Mouse (Mus musculus): Measurements from ENCODE around the gene Lrrc73. TPM values are rescaled to one million over a fixed set of nuclear protein-coding genes. Genes with fewer than 3 reads are reported as not detected.

Lrrc73 gene
- total RNA-seq, 2 experiments from 2014 or later, result 0.14 to 0.21 TPM

- no peak for DNase-seq (ENCODE audit: low spot score)
These were observed 6.3 kb downstream of the Lrrc73 start for GRCm38 (mm10) chr17:46259675-46260074.

DNA sequence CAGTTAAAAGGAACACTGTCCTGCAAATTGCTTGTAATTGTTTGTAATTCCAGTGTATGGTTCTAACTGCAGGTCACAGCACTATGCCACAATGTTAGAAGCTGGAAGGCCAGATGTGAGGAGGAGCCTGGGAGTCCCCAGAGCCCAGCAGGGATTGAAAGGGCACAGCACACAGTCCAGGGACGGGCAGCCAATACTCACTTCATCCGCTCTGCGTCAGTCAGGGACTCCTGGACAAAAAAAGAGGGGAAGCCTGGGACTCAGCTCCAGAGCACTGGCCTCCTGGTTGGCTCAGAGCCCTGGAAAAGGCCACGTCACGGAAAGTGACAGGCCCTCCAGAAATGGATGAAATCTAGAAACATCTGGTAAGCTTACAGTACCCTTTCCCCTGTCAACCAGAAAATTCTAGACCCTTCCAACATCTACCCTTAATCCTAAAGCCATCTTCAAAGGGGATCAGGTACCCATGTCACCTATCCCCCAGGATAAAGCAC is 8.9 kb downstream of the Lrrc73 start:
- DNase-seq (ENCODE audit: low spot score), result no peak

DNA sequence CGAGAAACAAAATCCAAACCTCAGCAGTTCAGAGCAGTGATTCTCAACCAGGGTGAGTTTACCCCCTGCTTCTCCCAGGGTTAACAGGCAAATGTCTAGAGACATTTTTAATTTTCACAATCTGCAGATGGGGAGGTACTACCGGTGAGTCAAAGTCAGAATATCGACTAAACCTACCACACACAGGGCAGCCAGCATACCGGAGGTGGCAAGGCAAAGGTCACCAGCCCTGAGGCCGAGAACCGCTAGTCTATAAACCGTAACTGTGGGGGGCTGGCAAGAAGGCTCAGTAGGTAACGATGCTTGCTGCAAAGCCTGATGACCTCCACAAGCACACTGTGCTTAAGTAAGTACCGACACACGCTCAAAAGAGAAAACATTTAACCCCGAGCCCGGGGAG is 12.2 kb downstream of the Lrrc73 start:
- no peak for DNase-seq (ENCODE audit: low spot score)

GRCm38 (mm10) chr17:46265918-46266618 is 12.7 kb downstream of the Lrrc73 start:
- peak; percentile 81 for DNase-seq (ENCODE audit: low spot score)

DNA sequence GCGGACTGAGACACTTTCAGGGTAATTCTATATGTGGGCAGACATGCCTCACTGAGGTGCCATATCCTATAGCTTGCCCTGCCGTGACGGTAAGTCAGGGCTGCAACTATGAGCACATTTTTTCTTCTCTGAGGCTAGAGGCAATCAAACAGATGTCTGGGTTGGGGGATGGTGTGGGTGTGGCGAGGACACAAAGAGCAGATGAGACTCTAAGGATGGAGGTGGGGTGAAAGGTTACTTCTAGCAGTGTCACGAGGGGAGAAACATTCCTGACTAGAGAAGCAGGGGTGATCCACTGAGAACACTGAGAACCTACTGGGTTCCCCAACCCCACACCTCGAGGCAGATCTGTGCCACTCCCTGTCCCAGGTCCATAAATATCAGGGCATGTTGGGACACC is 13.7 kb downstream of the Lrrc73 start:
- no peak for DNase-seq (ENCODE audit: low spot score)

- no peak for DNase-seq (ENCODE audit: low spot score)
These were observed 14.2 kb downstream of the Lrrc73 start for GRCm38 (mm10) chr17:46267511-46267910.

GRCm38 (mm10) chr17:46268026-46268720 is 14.8 kb downstream of the Lrrc73 start:
- DNase-seq (ENCODE audit: low spot score), result no peak

- peak; percentile 67 for DNase-seq (ENCODE audit: low spot score)
These were observed 16.6 kb downstream of the Lrrc73 start for GRCm38 (mm10) chr17:46269771-46270534.

DNA sequence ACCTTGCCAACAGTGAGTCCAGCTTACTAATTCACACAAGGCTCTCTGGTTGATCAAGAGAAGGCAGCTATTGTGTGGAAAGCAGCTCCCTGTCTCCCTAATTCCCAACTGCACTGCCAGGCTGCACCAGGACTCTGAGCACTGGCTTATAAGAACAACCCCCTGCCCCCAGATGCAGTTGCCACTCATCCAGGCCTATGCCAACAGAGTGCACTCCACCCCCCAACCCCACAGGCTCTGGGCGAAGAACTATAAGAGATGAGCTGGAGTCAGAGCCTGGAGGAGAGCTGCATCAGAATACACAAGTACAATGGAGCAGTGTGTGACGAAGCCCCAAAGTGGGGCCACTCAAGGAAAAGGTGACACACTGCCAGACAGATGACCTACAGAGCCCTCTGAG is 18.7 kb downstream of the Lrrc73 start:
- DNase-seq (ENCODE audit: low spot score), result no peak

GRCm38 (mm10) chr17:46272675-46273074 is 19.3 kb downstream of the Lrrc73 start:
- no peak for DNase-seq (ENCODE audit: low spot score)

DNA sequence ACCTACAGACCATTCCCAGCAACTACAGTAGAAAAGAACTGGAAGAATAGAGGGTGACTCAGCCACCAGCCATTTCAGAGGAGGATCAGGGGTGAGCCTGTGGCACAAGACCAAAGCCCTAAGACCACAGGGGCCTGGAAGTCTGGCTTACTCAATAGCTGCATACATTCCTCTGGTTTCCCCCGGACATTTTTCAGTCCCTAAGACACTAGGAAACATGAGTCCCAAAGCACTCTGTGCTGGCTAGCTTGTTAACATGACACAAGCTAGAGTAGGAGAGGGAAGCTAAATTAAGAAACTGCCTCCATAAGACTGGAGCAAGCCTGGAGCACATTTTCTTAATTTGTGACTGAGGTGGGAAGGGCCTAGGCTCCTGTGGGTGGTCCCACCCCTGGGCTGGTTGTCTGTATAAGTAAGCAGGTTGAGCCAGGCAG is 20.5 kb downstream of the Lrrc73 start:
- DNase-seq (ENCODE audit: low spot score), result no peak

DNA sequence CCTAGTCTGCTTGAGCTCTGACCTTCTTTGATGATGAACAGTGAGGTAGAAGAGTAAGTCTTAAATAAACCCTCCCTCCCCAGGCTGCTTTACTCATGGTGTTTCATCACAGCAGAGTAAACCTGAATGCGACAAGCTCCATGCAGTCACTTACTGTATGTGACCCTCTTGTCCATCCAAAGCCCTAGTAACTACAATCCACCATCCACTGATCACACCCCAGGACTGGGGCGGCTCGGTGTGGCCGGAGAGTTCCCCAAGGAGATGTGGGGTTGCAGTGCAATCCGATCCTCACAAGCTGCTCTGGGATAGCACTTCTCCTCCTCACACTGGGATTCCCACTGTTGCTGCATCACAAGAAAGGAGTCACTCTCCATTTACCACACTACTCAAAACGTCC is 21.1 kb downstream of the Lrrc73 start:
- DNase-seq (ENCODE audit: low spot score), result no peak

GRCm38 (mm10) chr17:46275034-46275433 is 21.7 kb downstream of the Lrrc73 start:
- DNase-seq (ENCODE audit: low spot score), result no peak

- DNase-seq (ENCODE audit: low spot score), result no peak
These were observed 22.2 kb downstream of the Lrrc73 start for GRCm38 (mm10) chr17:46275506-46275905.

GRCm38 (mm10) chr17:46277586-46277985 is 24.3 kb downstream of the Lrrc73 start:
- peak; percentile 54 for DNase-seq (ENCODE audit: low spot score)

DNA sequence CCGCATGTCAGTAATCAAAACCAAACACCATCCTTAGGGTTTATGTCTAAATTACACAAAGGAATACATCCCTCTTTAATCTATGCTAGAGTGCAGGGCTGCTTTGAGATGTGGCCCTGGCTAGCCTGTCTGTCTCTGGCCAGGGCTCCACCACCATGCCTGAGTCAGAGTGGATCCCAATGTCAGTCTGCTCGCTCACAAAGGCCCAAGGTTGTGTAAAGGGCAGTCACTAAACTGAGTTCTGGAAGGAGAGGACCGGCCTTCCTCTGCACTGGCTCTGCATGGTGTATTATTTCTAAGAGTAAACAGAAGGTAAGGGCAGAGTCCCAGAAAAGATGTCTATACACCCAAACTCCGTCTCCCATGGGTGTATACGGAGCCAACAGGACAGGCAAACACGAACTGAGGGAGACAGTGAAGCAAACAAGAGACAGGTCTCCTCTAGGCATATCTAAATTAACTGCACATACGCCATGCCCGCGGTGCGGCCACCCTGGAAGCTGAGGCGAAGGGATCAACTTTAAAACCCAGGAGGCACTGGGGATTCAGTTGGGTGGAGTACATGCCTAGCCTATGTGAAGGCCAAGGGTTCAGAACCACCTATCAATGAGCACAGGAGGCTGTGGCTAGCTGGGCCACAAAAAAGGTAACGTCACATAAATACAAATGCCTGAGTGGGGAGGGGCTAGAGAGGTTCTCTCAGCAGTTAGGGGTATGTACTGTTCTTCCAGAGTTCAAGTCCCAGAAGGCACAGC is 24.9 kb downstream of the Lrrc73 start:
- no peak for DNase-seq (ENCODE audit: low spot score)

GRCm38 (mm10) chr17:46282483-46283123 is 29.3 kb downstream of the Lrrc73 start, which contains the start of gene Tjap1:
Gene Tjap1 (minus strand): TSS chr17:46283026.
- DNase-seq (ENCODE audit: low spot score), result peak; percentile 78

- no peak for DNase-seq (ENCODE audit: low spot score)
These were observed 29.8 kb downstream of the Lrrc73 start for GRCm38 (mm10) chr17:46283140-46283539.

DNA sequence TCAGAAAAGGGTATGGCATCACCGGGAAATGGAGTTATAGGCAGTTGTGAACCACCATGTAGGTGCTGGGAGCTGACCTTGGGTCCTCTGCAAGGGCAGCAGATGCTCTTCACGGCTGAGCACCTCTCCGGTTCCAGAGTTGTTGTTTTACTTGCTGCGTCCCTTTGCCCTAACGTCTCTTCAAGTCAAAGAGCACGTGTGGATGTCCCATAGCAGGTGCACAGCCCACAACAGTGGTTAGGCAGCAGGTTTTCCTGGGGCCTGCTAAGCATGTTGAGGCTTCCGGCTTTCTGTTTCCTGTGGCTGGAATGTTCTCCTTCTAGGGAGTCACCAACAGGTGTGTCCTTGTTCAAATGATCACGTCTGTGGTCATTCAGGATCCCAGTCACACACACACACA is 30.6 kb downstream of the Lrrc73 start:
- DNase-seq (ENCODE audit: low spot score), result no peak

- no peak for DNase-seq (ENCODE audit: low spot score)
These were observed 31.3 kb downstream of the Lrrc73 start for GRCm38 (mm10) chr17:46284653-46285052.

GRCm38 (mm10) chr17:46285407-46285806 is 32.1 kb downstream of the Lrrc73 start:
- DNase-seq (ENCODE audit: low spot score), result no peak
